Mouse (Mus musculus): ENCODE measurements at regions not wholly inside any gene's neighbourhood (a gene's known extent, or its start where the extent isn't known, plus 50 kb on each side); places are given as distances from the start of the nearest gene placed in this dataset.

- no peak overlapping the region for H3K4me2 ChIP-seq (ENCODE audit: low read depth, low read length)
- no peaks in the 10 kb centered on the region for H3K27me3 ChIP-seq (ENCODE audit: control insufficient read depth, insufficient read depth, low read depth, low read length)
- H3K9ac ChIP-seq (ENCODE audit: low read length): no peak overlapping the region
- H3K27ac ChIP-seq (ENCODE audit: low read length): no peak overlapping the region
- no peaks in the 10 kb centered on the region for H3K36me3 ChIP-seq (ENCODE audit: control insufficient read depth, insufficient read depth, low read length)
- no peak overlapping the region for H3K4me3 ChIP-seq (ENCODE audit: low read length)
- no peaks in the 10 kb centered on the region for H3K9me3 ChIP-seq (ENCODE audit: control insufficient read depth, low read length)
- H3K4me1 ChIP-seq (replicated peaks; ENCODE audit: control insufficient read depth, insufficient read depth, low read length): no peaks in the 10 kb centered on the region
- WGBS: 60% methylated on average over 2 of the region's 2 CpGs
- no peak for ATAC-seq (ENCODE audit: low read depth)
Observed at GRCm38 (mm10) chr8:93750921-93751320, 58.8 kb upstream of the Gnao1 start.

- no peaks in the 10 kb centered on the region for H3K27me3 ChIP-seq (ENCODE audit: control insufficient read depth, insufficient read depth, low read depth, low read length)
- no peak overlapping the region for H3K9ac ChIP-seq (ENCODE audit: low read length)
- no peak overlapping the region for H3K27ac ChIP-seq (ENCODE audit: low read length)
- 81% methylated on average over 4 of the region's 4 CpGs for WGBS
- no peak overlapping the region for H3K4me3 ChIP-seq (ENCODE audit: low read length)
- no peaks in the 10 kb centered on the region for H3K9me3 ChIP-seq (ENCODE audit: control insufficient read depth, low read length)
- no peak overlapping the region for H3K4me2 ChIP-seq (ENCODE audit: low read depth, low read length)
- no peaks in the 10 kb centered on the region for H3K4me1 ChIP-seq (replicated peaks; ENCODE audit: control insufficient read depth, insufficient read depth, low read length)
- no peaks in the 10 kb centered on the region for H3K36me3 ChIP-seq (ENCODE audit: control insufficient read depth, insufficient read depth, low read length)
- no peak for ATAC-seq (ENCODE audit: low read depth)
Observed at GRCm38 (mm10) chr8:93755981-93756380, 53.8 kb upstream of the Gnao1 start.
